Mouse (Mus musculus) Patski (cell line): Measurements from ENCODE around the gene Clasrp. TPM values are rescaled to one million over a fixed set of nuclear protein-coding genes. Genes with fewer than 3 reads are reported as not detected.

Source experiments
- ATAC-seq: fragments of 100-300 bp; one replicate; pipeline ENCODE4 v1.8.0; 2021
- CTCF ChIA-PET: fragments of 350-600 bp; sonication (Branson Sonifier 250); formaldehyde crosslinking; loops from one replicate; lab custom pipeline; 2022; ENCODE audit warnings: inconsistent platforms; lab: Charles Lee
- POLR2A ChIA-PET: fragments of 350-600 bp; sonication (Branson Sonifier 250); formaldehyde crosslinking; loops from one replicate; lab custom pipeline; 2022; ENCODE audit warnings: antibody characterized with exemption, inconsistent platforms; lab: Charles Lee
- DNase-seq: peaks from one replicate; pipeline ENCODE4 v3.0.0-alpha.2; 2011; ENCODE audit warnings: low read depth, low spot score
- H3K27me3 ChIP-seq: fragments of 371-371 bp; one replicate; pipeline ENCODE4 v1.5.1; 2021
- CTCF ChIP-seq: fragments of 100-300 bp; IDR thresholded peaks from one replicate; pipeline ENCODE4 v1.5.1; 2021
- in situ Hi-C: fragments of 300-500 bp; cut with MboI; formaldehyde crosslinking; loops from 3 replicates; pipeline ENCODE4 v1.11.1; 2018; ENCODE audit warnings: low pct_unique_long_range_greater_than_20kb, mixed read lengths
- polyA plus RNA-seq: library from polyadenylated mRNA; unstranded; gene quantifications from one replicate; pipeline ENCODE4 v1.2.3, GENCODE M21; 2021

Clasrp gene
- polyA plus RNA-seq, 1 experiment from 2014 or later, result 50.7 TPM

DNA sequence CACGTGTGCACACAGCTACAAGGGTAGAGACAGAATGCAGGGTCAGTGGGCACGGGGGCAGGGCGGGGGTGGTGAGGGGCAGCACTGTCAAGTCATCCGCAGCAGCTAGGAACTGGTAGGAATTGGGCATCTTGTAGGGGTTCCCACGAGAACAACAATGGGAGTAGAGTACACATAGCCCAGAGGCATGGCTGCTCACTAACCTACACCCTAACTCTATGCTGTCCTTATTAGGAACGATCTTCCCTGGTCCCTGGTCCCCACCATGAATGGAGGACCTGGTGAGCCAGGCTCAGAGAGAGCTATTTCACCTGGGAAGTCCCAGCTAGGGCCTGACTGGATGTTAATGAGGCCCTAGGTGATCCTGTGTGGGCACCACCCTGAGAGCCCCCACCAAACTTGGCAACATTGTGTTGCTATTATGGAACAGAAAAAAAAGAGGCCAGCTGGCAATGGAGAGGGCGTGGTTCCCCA lies 62.6 kb downstream of the Clasrp start:
- ATAC-seq (no peak), DNase-seq (no peak)

DNA sequence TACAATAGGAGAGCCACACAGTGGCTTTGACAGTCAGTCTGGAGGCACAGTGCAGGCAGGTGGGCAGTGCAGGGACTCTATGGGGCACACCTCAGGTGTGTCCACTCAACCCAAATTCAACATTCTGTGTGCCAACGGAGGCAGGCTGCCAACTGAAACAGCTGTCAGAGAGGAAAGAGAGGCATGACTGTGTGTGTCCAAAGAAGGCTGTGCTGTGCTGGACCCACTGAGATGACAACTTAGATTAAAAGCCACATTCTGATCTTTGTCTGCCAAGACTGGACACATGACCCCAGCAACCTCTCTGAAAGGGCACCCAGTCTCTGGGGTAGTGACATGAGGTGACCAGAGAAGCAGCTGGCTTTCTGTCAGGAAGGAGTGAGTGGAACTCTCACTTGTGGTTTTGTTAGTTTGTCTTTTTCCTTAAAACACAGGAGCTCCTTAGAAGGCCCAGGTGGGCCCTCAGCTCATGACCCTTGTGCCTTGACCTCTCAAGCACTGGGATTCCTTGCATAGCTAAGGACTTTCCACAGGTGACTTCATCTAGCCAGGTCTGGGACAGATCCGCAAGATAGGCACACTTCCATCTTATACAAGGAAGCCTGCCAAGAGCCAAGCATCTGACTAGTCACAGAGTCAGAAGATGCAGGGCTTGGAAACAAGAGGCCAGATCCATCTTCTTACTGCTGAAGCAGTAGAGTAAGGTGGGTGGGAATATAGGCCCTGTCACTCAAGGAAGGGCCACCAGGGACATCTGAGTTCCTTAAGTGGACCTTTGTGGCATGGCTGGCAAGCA lies 63.3 kb downstream of the Clasrp start:
- no peaks in the 10 kb centered on the region for H3K27me3 ChIP-seq
- ATAC-seq, result no peak
- TF ChIP-seq CTCF, result no peak
- in situ Hi-C loops, result no loop called here
- POLR2A ChIA-PET, result interaction anchor here (1.4 kb wide), 1 partner anchor 20 kb away, joined by 4 read pairs; no protein-coding TSS in a partner anchor
- no peak for DNase-seq
- CTCF ChIA-PET, result interaction anchor here (1.3 to 1.7 kb wide), 2 partner anchors 9 to 12 kb away, joined by 3 to 7 read pairs; no protein-coding TSS in a partner anchor

More for the DNA sequence above, 62.6 kb downstream of the Clasrp start:
- POLR2A ChIA-PET, result no interaction called here
- no peak for TF ChIP-seq CTCF
- in situ Hi-C loops, result no loop called here
- CTCF ChIA-PET, result interaction anchor here (1.3 to 1.7 kb wide), 3 partner anchors 10 to 17 kb away, joined by 3 to 7 read pairs (median 4); no protein-coding TSS in a partner anchor
- no peaks in the 10 kb centered on the region for H3K27me3 ChIP-seq

GRCm38 (mm10) chr7:19534676-19535075 lies 69.6 kb downstream of the Clasrp start:
- CTCF ChIA-PET, result interaction anchor here (1.0 kb wide), 1 partner anchor 39 kb away, joined by 3 read pairs; no protein-coding TSS in a partner anchor
- no peak for DNase-seq
- POLR2A ChIA-PET, result no interaction called here
- ATAC-seq, result no peak
- in situ Hi-C loops, result no loop called here
- no peak for TF ChIP-seq CTCF
- H3K27me3 ChIP-seq, result no peaks in the 10 kb centered on the region

- TF ChIP-seq CTCF, result no peak
- no peaks in the 10 kb centered on the region for H3K27me3 ChIP-seq
- CTCF ChIA-PET, result interaction anchor here (1.0 to 2.3 kb wide), 3 partner anchors 9 to 14 kb away, joined by 3 to 7 read pairs (median 4); partner anchors contain the start of gene Nkpd1
- ATAC-seq (no peak), DNase-seq (no peak)
- in situ Hi-C loops, result no loop called here
- POLR2A ChIA-PET, result no interaction called here
Observed at GRCm38 (mm10) chr7:19532240-19532639, 72.0 kb downstream of the Clasrp start.

GRCm38 (mm10) chr7:19531077-19531476 lies 73.2 kb downstream of the Clasrp start:
- ChIA-PET POLR2A (no interaction called here), CTCF (interaction anchor here (1.0 to 2.3 kb wide), 2 partner anchors 10 to 13 kb away, joined by 3 to 7 read pairs; partner anchors contain the start of gene Nkpd1)
- H3K27me3 ChIP-seq, result no peaks in the 10 kb centered on the region
- DNase-seq (no peak), ATAC-seq (no peak)
- TF ChIP-seq CTCF, result no peak
- in situ Hi-C loops, result no loop called here

Other genes with a start within 250 kb of the Clasrp start
- 16.6 TPM for gene Cd3eap, start 245.0 kb downstream of the Clasrp start, polyA plus RNA-seq
- 11.9 TPM for gene Ppp1r13l, start 244.7 kb downstream of the Clasrp start, polyA plus RNA-seq
- gene Ercc2, start 222.5 kb downstream of the Clasrp start, polyA plus RNA-seq, result 26.2 TPM
- gene Klc3, start 200.4 kb downstream of the Clasrp start, polyA plus RNA-seq, result 44.0 TPM
- gene Ckm, start 199.7 kb downstream of the Clasrp start, polyA plus RNA-seq, result not detected
- 34.8 TPM for gene Mark4, start 145.7 kb downstream of the Clasrp start, polyA plus RNA-seq
- gene Exoc3l2, start 141.2 kb downstream of the Clasrp start, polyA plus RNA-seq, result not detected
- gene Bloc1s3, start 96.1 kb downstream of the Clasrp start, polyA plus RNA-seq, result 9.8 TPM
- gene Trappc6a, start 96.1 kb downstream of the Clasrp start, polyA plus RNA-seq, result 36.5 TPM
- 0.15 TPM for gene Nkpd1, start 86.6 kb downstream of the Clasrp start, polyA plus RNA-seq
- gene Ppp1r37, start 41.4 kb downstream of the Clasrp start, polyA plus RNA-seq, result 65.5 TPM
- 0.23 TPM for gene Zfp296, start 27.2 kb downstream of the Clasrp start, polyA plus RNA-seq
- gene Gemin7, start 26.9 kb downstream of the Clasrp start, polyA plus RNA-seq, result 89.6 TPM
- 24.5 TPM for gene Relb, start 25.0 kb upstream of the Clasrp start, polyA plus RNA-seq
- gene Clptm1, start 60.5 kb upstream of the Clasrp start, polyA plus RNA-seq, result 154 TPM
- gene Apoc2, start 73.5 kb upstream of the Clasrp start, polyA plus RNA-seq, result not detected
- gene Gm44805, start 76.9 kb upstream of the Clasrp start, polyA plus RNA-seq, result not detected
- gene Apoc4, start 77.0 kb upstream of the Clasrp start, polyA plus RNA-seq, result 0.09 TPM
- 1.6 TPM for gene Apoc1, start 88.2 kb upstream of the Clasrp start, polyA plus RNA-seq
- 6.0 TPM for gene Apoe, start 94.7 kb upstream of the Clasrp start, polyA plus RNA-seq
- gene Tomm40, start 111.0 kb upstream of the Clasrp start, polyA plus RNA-seq, result 142 TPM
- 168 TPM for gene Nectin2, start 146.0 kb upstream of the Clasrp start, polyA plus RNA-seq
- 70.3 TPM for gene Bcam, start 166.5 kb upstream of the Clasrp start, polyA plus RNA-seq
- gene Cblc, start 192.3 kb upstream of the Clasrp start, polyA plus RNA-seq, result 0.15 TPM
- 70.5 TPM for gene Bcl3, start 218.3 kb upstream of the Clasrp start, polyA plus RNA-seq
- 0.10 TPM for gene Gm19345, start 247.5 kb upstream of the Clasrp start, polyA plus RNA-seq